Mouse (Mus musculus) liver, postnatal 0 days (tissue): ENCODE measurements around the gene Crabp1.

Source experiments
- CTCF ChIP-seq: sonication (generic); IDR thresholded peaks from 2 replicates; pipeline ENCODE4 v1.5.1; 2016; ENCODE audit warnings: antibody characterized with exemption, low read depth
- EP300 ChIP-seq: IDR thresholded peaks from 2 replicates; pipeline ENCODE4 v1.6.1; 2016; ENCODE audit warnings: antibody characterized with exemption, low read depth, mild to moderate bottlenecking

DNA sequence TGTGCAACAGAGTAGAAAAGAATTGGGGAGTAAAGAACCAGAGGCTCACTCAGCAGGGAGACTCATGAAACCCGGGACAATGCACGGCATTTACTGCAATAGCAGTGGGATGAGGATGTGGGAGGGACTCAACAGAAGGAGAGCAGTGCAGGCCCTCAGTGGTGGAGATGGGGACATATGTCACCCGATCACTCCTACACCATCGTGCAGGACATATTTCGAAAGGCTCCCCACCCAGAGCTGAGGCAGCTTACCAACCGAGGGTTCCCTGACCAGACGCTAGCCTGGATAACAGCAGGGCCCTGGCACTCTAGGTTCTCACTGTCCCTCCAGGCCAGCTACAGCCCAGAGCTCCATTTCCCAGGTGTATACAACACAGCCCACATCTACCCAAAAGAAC, 42.4 kb upstream of the Crabp1 start:
- TF ChIP-seq CTCF (no peak), EP300 (no peak)
